Mouse (Mus musculus) liver, embryonic 16.5 days (tissue): ENCODE measurements around the gene Gm21992. TPM values are rescaled to one million over a fixed set of nuclear protein-coding genes. Genes with fewer than 3 reads are reported as not detected.
"Not testable (repeated sequence)": the region's sequence is repeated elsewhere in the genome, so short reads cannot be mapped to it uniquely, and the experiment has no call there.

Source experiments
- ATAC-seq: fragments of 200-750 bp; cut with Nextera tagmentation; 2 replicates; pipeline ENCODE4 v1.8.0; 2017; ENCODE audit warnings: low read depth, mild to moderate bottlenecking, moderate number of reproducible peaks, moderate library complexity
- H3K27ac ChIP-seq: fragments of 300-500 bp; sonication (generic); 2 replicates; pipeline ENCODE4 v1.5.1; 2014; ENCODE audit warnings: mild to moderate bottlenecking, low read length
- H3K27me3 ChIP-seq: fragments of 300-500 bp; sonication (generic); 2 replicates; pipeline ENCODE4 v1.6.1; 2014; ENCODE audit warnings: low read depth, low read length, mixed read lengths; ENCODE audit not compliant: control insufficient read depth, insufficient read depth
- H3K36me3 ChIP-seq: fragments of 300-500 bp; sonication (generic); 2 replicates; pipeline ENCODE4 v1.6.1; 2014; ENCODE audit warnings: mild to moderate bottlenecking; ENCODE audit not compliant: control insufficient read depth, insufficient read depth
- H3K4me1 ChIP-seq: fragments of 300-500 bp; sonication (generic); 2 replicates; pipeline ENCODE4 v1.6.1; 2014; ENCODE audit warnings: low read depth, low read length, mixed read lengths; ENCODE audit not compliant: control insufficient read depth
- H3K4me2 ChIP-seq: fragments of 300-500 bp; sonication (generic); 2 replicates; pipeline ENCODE4 v1.6.1; 2014; ENCODE audit warnings: low read depth, low read length, mixed read lengths
- H3K4me3 ChIP-seq: fragments of 300-500 bp; sonication (generic); 2 replicates; pipeline ENCODE4 v1.5.1; 2014; ENCODE audit warnings: low read depth, mild to moderate bottlenecking, low read length
- H3K9ac ChIP-seq: fragments of 300-500 bp; sonication (generic); 2 replicates; pipeline ENCODE4 v1.6.1; 2014; ENCODE audit warnings: low read depth, low read length
- H3K9me3 ChIP-seq: fragments of 300-500 bp; sonication (generic); replicated peaks from 2 replicates; pipeline ENCODE4 v1.6.1; 2016; ENCODE audit warnings: low read length; ENCODE audit not compliant: control insufficient read depth
- WGBS: fragments of 180-500 bp; shearing (Covaris S2); extraction: QIAGEN DNeasy Blood & Tissue Kit; methylation state at CpG from one replicate; pipeline ENCODE4 v1.1.7; 2014; ENCODE audit not compliant: insufficient replicate concordance; 5-methylcytosine and 5-hydroxymethylcytosine counted together
- polyA plus RNA-seq: library from polyadenylated mRNA; unstranded; fragments of >200 nt; fragmentation: Nextera tagmentation; extraction: Ambion mirVana; gene quantifications from 2 replicates; pipeline ENCODE4 v1.2.1, GENCODE M21; 2015

Gm21992 gene
- polyA plus RNA-seq, 1 experiment from 2014 or later, result 11.7 TPM

DNA sequence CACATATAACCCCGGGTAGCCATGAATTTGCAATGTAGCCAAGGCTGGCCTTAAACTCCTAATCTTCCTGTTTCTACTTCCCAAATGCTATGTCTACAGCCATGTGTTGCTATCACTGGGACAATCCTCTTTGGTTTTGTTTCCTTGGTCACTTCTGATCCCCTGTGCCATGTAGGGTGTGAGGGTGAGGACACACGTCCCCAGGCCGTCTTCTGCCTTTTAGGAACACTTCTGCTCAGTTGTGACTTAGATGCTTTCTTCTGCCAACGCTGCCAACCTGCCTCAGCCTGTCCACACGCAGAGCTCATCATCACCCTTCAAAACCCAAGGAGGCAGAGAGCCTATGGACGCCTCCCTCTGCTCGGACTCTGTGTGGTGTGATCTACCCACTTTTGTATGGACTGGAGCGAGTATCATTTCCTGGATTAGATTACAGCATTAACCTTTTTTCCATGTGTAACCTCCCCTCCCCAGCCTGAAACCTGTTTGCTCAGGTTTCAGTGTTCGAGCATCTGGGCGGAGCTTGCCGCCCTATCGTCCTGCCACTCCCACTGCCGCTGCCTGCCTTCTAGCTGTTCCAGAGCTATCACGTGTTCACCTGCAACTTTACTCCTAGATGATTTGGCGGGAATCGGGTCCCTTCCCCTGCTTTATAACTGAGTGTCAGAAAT lies 17.2 kb upstream of the Gm21992 start:
- Histone ChIP-seq H3K27me3 (no peaks in the 10 kb centered on the region), H3K27ac (no peak overlapping the region), H3K4me1 (no peaks in the 10 kb centered on the region; the same call in 1 of the 2 replicates), H3K4me3 (no peak overlapping the region), H3K36me3 (peaks cover 3% of the 10 kb centered on the region), H3K4me2 (no peak overlapping the region), H3K9me3 (no peaks in the 10 kb centered on the region), H3K9ac (no peak overlapping the region)
- ATAC-seq, result no peak
- 63% methylated on average over 16 of the region's 16 CpGs for WGBS

DNA sequence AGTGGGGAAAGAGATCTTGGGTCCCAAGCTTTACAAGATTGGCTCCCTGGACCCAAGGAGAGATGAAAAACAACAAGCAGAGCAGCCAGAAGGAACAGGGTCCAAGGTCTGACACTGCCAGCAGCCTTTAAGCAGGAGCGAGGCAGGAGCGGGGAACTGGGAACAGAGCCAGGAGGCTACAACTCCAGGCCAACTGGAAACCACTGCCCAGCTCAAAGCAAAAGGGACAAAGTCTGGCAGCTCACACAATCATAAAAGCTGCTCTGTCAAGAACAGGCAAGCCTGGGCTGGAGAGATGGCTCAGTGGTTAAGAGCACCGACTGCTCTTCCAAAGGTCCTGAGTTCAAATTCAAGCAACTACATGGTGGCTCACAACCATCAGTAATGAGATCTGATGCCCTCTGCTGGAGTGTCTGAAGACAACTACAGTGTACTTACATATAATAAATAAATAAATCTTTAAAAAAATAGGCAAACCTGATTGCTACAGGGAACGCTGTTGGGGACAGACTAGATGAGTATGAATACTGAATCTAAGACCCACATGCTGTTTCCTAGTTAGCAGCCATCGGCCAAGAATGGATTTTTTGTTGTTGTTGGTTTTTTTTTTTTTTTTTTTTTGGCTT lies 9.4 kb upstream of the Gm21992 start:
- ATAC-seq, result peak; percentile 78
- no peaks in the 10 kb centered on the region for H3K9me3 ChIP-seq
- no peak overlapping the region for H3K4me3 ChIP-seq
- H3K36me3 ChIP-seq, result no peaks in the 10 kb centered on the region
- no peak overlapping the region for H3K9ac ChIP-seq
- no peaks in the 10 kb centered on the region for H3K27me3 ChIP-seq
- peak overlapping the region; percentile 45; the same call in 1 of the 2 replicates for H3K27ac ChIP-seq
- WGBS, result 74% methylated on average over 5 of the region's 5 CpGs
- H3K4me2 ChIP-seq, result no peak overlapping the region
- H3K4me1 ChIP-seq, result no peaks in the 10 kb centered on the region

DNA sequence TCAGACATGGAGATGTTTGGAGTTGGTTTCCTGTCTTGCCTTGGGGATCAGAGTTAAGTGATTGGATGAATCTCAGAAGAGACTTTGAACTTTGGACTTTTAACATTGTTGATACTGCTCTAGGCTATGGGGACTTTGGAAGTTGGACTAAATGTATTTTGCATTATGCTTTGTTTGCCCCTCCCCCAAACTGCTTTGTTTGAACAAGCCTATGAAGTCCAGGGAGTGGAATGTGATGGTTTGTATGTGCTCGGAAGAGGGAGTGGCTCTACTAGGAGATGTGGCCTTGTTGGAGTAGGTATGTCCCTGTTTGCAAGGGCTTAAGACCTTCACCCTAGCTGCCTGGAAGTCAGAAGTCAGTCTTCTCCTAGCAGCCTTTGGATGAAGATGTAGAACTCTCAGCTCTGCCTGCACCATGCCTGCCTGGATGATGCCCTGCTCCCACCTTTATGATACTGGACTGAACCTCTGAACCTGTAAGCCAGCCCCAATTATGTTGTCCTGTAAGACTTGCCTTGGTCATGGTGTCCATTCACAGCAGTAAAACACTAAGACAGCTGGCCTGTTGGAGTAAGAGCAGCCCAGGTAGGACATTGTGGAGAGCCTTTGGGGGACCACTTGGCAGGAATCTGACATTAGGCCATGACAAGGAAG lies 5.9 kb upstream of the Gm21992 start:
- ATAC-seq, result peak; percentile 58
- no peaks in the 10 kb centered on the region for H3K36me3 ChIP-seq
- 50% methylated on average over 1 of the region's 1 CpGs for WGBS

DNA sequence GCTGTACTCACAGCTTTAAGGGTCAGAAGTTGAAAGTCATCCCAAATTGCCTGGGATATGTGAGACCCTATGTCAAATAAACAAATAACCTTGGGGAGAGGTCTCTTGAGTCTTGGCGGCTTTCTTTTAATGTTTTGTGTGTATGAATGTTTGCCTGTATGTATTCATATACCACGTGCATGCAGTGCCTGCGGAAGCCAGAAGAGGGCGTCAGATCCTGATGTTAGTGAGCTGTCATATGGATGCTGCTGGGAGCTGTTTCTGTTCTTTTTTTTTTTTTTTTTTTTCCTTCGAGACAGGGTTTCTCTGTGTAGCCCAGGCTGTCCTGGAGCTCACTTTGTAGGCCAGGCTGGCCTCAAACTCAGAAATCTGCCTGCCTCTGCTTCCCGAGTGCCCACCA lies 1.6 kb upstream of the Gm21992 start:
- Histone ChIP-seq H3K27me3 (no peaks in the 10 kb centered on the region), H3K9me3 (no peaks in the 10 kb centered on the region), H3K4me3 (no peak overlapping the region), H3K27ac (no peak overlapping the region), H3K9ac (no peak overlapping the region), H3K4me1 (peaks cover 21% of the 10 kb centered on the region), H3K4me2 (no peak overlapping the region), H3K36me3 (no peaks in the 10 kb centered on the region)
- no peak for ATAC-seq
- WGBS, result 82% methylated on average over 6 of the region's 6 CpGs

More for the DNA sequence above, 5.9 kb upstream of the Gm21992 start:
- Histone ChIP-seq H3K4me3 (no peak overlapping the region), H3K27ac (no peak overlapping the region), H3K9ac (no peak overlapping the region), H3K4me2 (no peak overlapping the region), H3K4me1 (peaks cover 1% of the 10 kb centered on the region), H3K9me3 (no peaks in the 10 kb centered on the region), H3K27me3 (no peaks in the 10 kb centered on the region)

DNA sequence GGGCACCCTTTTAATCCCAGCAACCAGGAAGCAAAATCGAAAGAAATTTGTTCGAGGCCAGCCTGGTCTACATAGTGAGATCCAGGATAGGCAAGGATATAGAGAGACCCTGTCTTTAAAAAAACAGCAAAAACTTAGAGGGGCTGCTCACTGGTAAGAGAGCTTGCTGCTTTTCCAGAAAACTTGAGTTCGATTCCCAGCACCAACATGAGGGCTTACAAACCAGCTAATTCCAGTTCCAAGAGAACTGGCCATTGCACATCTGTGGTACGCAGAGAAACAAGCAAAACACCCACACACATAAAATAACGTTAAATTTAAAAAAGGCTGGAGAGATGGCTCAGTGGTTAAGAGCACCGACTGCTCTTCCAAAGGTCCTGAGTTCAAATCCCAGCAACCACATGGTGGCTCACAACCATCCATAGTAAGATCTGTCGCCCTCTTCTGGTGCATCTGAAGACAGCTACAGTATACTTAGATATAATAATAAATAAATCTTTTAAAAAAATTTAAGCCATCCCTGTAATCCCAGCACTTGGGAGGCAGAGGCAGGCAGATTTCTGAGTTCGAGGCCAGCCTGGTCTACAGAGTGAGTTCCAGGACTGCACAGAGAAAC lies 1.0 kb upstream of the Gm21992 start:
- H3K9ac ChIP-seq, result peak overlapping the region; percentile 81
- peaks cover 23% of the 10 kb centered on the region for H3K4me1 ChIP-seq
- H3K9me3 ChIP-seq, H3K27me3 ChIP-seq, ATAC-seq, H3K36me3 ChIP-seq: not testable (repeated sequence)
- peak overlapping the region; percentile 87 for H3K4me3 ChIP-seq
- peak overlapping the region; percentile 76 for H3K4me2 ChIP-seq
- peak overlapping the region; percentile 91 for H3K27ac ChIP-seq
- WGBS, result 66% methylated on average over 8 of the region's 8 CpGs

DNA sequence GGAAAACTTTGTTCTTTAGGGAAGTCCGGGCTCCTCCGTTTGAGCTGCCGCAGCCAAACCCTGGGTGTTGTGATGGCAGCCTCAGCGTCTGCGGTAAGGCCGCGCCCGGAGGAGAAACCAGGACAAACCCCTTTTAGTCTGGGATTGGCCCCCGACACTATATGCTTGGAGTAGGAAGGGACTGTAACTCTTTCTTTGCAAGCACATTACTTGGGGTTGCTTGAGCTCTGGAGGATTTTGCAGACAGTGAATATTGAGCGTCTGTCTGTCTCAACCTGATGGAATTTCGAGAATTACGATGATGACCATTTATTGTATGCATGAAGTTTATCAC lies 464 bp upstream of the Gm21992 start:
- Histone ChIP-seq H3K4me2 (peak overlapping the region; percentile 76), H3K9ac (peak overlapping the region; percentile 81), H3K4me1 (peaks cover 23% of the 10 kb centered on the region), H3K4me3 (peak overlapping the region; percentile 87), H3K9me3 (no peaks in the 10 kb centered on the region), H3K27ac (peak overlapping the region; percentile 91), H3K27me3 (no peaks in the 10 kb centered on the region), H3K36me3 (no peaks in the 10 kb centered on the region)
- 3% methylated on average over 12 of the region's 12 CpGs for WGBS
- no peak; the same call in 1 of the 2 replicates for ATAC-seq

DNA sequence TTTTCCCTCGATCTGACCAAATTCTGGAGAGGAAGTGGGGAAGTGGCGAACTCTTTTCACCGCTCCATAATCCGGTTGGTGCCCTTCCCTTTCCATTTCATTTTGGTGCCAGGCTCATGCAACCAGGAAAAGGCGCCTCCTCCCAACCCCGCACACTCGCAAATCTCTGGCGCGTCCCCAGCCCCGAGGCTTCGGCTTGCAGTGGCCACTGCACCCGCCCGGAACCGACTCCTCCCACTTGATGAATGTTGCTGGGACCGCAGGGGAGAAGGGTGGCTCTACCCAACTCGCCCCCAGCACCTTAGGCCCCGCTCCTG lies 708 bp downstream of the Gm21992 start:
- peak overlapping the region; percentile 91 for H3K27ac ChIP-seq
- no peaks in the 10 kb centered on the region for H3K36me3 ChIP-seq
- no peaks in the 10 kb centered on the region for H3K9me3 ChIP-seq
- H3K4me3 ChIP-seq, result peak overlapping the region; percentile 87
- no peak for ATAC-seq
- H3K4me2 ChIP-seq, result peak overlapping the region; percentile 80
- 0% methylated on average over 17 of the region's 17 CpGs for WGBS
- H3K4me1 ChIP-seq, result peaks cover 23% of the 10 kb centered on the region
- peak overlapping the region; percentile 75 for H3K9ac ChIP-seq
- H3K27me3 ChIP-seq, result no peaks in the 10 kb centered on the region

DNA sequence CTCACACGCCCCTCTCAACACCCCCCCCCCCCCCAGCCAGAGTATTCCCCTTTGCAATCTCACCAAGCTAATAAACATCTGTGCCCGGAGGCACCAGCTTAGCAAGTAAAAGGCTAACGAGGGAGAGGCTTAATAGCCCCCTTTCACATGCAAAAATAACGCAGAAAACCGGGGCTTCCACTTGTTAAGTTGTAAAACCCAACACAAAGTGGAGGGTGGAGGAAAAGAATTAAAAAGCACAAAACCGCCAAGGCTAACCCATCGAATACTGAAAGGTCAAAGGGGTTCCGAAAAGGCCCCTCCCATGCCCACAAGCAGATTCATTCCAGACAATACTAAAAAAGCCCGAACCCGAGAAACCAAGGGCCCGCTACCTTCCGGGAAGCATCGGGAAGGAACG lies 1.1 kb downstream of the Gm21992 start:
- Histone ChIP-seq H3K4me2 (peak overlapping the region; percentile 80), H3K36me3 (no peaks in the 10 kb centered on the region), H3K9ac (peak overlapping the region; percentile 75), H3K9me3 (no peaks in the 10 kb centered on the region), H3K27me3 (no peaks in the 10 kb centered on the region), H3K4me1 (peaks cover 23% of the 10 kb centered on the region), H3K4me3 (peak overlapping the region; percentile 87), H3K27ac (peak overlapping the region; percentile 91)
- no peak for ATAC-seq
- under 1% methylated on average over 14 of the region's 14 CpGs for WGBS

DNA sequence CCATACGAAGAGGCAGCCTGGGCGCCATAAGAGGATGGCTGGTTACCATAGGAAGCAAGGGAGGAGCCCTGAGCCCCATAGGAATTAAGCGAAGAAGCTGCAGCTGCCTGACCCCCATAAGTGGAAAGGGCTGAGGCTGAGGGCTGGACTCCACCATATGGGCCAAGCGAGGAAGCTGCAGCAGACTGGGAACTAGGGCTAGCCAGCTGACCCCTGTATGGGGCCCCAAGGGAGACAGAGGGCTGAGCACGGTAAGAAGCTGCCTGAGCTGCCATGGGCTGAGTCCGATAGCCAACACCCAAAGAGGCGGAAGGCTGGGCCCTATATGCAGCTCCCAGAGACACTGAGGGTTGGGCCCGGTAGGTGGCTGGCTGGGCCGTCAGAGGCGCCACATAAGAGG lies 8.1 kb downstream of the Gm21992 start:
- no peak overlapping the region for H3K27ac ChIP-seq
- peaks cover 5% of the 10 kb centered on the region for H3K4me1 ChIP-seq
- no peaks in the 10 kb centered on the region for H3K9me3 ChIP-seq
- no peak for ATAC-seq
- no peaks in the 10 kb centered on the region for H3K27me3 ChIP-seq
- no peak overlapping the region for H3K4me3 ChIP-seq
- no peak overlapping the region for H3K9ac ChIP-seq
- H3K4me2 ChIP-seq, result no peak overlapping the region
- WGBS, result 84% methylated on average over 10 of the region's 10 CpGs
- H3K36me3 ChIP-seq, result peaks cover 45% of the 10 kb centered on the region
